Mouse (Mus musculus) left cerebral cortex, adult 9 months (tissue): ENCODE data around the gene Rasl10a.
A peak's percentile ranks its signal among the peaks of the same experiment; 100 is the strongest.
"Not testable (repeated sequence)": the region's sequence is repeated elsewhere in the genome, so short reads cannot be mapped to it uniquely, and the experiment has no call there.

Source experiments
- DNase-seq, 2 experiments: peaks; one replicate each; pipeline ENCODE4 v3.0.0; 2022; ENCODE audit warnings: low spot score in 2 of 2

Rasl10a gene

GRCm38 (mm10) chr11:5074882-5075281, 17.0 kb downstream of the Rasl10a start:
- DNase-seq: no peak

DNA sequence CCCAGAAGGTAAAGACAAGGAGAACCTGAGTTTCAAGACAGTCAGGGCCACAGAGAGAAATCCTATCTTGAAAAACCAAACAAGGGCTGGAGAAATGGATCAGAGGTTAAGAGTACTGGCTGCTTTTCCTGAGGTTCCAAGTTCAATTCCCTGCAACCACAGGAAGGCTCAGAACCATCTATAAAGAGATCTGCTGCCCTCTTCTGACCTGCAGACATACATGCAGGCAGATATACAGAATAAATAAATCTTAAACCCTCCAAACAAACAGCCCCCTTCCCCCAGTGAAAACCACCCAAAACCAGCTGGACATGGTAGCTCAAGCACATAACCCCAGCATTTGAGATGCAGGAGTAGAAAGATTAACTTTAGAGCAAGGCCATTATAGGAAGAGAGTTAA, 17.8 kb downstream of the Rasl10a start:
- DNase-seq: no peak

DNA sequence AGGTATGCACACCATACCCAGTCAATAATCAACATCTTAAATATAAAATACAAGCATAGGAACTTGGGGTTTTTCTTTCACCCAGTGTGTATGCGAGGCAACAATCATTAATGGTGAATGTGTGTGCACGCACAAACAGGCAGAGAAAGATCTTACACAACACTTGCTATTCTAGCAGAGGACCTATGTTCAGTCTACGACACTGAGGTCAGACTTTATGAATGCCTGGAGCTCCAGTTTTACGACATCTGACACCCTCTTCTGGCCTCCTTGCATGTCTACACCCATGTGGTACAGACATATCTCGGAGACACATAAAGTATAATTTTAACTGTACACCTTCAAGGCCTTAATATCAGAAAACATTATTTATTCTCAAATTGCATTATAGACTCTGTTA, 18.9 kb downstream of the Rasl10a start:
- not testable (repeated sequence) for DNase-seq

- no peak for DNase-seq
Measured at GRCm38 (mm10) chr11:5089147-5089546, 31.2 kb downstream of the Rasl10a start.

DNA sequence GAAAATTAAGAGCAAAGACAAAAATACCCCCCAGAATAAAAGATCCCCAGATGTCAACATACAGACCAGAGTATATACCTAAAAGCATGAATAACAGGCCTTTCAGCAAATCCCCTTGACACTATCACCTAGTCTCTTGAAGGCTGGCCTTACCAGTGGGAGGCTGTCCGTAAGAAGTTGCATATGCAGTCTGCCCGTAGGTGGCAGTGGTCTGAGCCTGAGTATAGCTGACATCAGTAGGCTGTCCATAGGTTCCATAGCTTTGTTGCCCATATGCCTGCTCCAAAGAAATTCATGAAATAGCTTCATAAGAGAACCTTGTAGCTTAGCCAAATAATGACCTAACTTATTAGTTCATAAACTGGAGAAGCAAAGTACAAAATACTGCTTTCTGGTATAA, 33.8 kb downstream of the Rasl10a start:
- DNase-seq: no peak

DNA sequence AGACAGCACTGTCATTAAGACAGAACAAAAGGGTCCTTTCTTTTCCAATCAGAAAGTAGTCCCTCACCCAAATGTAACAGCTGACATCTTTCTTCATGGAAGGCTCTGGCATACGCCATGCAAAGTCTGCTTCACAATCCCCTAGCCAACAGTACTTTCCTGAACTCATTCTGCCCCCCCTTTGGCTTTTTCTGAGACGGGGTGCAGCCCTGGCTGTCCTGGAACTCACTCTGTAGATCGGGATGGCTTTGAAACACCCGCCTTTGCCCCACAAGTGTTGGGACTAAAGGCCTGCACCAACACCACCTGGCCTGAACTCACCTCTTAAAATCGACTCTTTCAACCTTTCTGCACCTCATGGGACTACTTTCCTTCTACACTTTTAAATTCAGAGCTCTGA, 37.9 kb downstream of the Rasl10a start:
- DNase-seq: no peak

DNA sequence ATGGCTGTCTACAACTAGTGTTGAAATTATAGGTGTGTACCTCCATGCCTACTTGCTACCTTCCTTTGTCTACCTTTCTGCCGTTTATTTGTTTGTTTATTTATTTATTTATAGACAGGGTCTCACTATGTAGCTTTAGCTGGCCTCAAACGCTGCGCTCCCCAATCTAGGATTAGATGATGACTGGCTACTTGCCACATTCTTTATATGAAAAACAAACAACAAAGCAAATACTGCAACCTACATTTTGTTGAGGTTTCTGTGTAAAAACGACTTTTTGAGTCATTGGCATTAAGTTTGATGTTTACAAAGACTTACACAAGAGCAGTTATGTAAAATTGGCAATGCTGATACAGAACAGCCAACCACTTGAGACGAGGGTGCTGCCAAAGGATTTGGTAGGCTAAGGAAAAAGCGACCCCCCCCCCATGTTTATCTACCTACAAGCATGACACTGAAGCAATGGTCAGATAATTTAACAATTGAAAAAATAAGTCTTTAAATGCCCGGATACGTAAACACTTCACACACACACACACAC, 38.6 kb downstream of the Rasl10a start:
- no peak for DNase-seq

- DNase-seq: peak in 1 of 2 experiments; percentile 69
Measured at GRCm38 (mm10) chr11:5098035-5098735, 40.3 kb downstream of the Rasl10a start.

GRCm38 (mm10) chr11:5098736-5099542, 41.0 kb downstream of the Rasl10a start, which contains the start of the genes Rhbdd3 and Ewsr1:
Rhbdd3 (plus strand) TSS chr11:5098926.
Ewsr1 (minus strand) TSS chr11:5099266.
- peak; percentile 88 to 97 for DNase-seq

DNA sequence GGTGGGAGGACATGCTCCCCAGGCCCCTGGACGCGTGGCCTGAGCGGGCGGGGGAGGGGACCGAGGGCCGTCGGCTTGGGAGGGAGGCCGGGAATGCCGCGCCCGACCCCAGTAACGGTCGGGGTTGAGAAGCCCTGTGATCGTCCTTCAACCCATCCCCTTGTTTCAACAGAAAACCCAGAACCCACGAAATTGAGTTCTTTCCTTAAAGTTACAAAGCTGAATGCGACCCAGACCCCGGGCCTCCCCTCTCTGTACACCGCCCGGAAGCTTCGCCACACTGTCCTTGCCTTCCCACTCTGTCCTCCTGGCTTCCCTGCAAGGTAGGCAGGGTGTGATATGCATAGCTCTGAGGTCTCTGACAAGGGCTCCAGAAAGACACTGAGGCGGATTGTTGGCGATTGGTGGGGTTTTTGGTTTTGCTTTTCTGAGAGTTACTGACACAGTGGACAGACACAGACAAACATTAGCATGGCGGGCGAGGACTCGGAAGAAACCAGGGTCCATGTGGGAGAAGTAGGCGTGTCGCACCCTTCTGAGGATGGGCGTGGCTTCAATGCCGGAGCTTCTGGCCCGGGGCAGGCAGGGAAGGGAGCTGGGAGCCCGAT, 41.8 kb downstream of the Rasl10a start:
- DNase-seq: peak; percentile 67 to 80

DNA sequence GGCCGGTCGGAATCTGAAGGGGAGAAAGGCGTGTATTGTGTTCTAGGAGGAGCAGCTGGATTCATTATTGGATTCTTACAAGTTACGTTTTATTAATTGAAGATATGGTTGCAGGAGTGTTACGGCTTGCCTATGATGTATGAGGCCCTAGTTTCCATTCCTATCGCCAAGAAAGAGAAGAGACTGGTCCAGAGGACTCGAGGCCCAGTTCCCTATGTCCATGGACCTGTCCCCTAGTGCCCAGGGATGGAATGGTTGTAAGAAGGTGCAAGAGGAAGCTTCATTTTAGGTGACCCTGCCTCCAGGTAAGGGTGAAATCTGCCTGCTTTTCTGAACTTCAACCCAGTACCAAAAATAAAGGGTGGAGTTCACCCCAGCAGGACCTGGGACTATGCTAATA, 42.4 kb downstream of the Rasl10a start:
- no peak for DNase-seq

DNA sequence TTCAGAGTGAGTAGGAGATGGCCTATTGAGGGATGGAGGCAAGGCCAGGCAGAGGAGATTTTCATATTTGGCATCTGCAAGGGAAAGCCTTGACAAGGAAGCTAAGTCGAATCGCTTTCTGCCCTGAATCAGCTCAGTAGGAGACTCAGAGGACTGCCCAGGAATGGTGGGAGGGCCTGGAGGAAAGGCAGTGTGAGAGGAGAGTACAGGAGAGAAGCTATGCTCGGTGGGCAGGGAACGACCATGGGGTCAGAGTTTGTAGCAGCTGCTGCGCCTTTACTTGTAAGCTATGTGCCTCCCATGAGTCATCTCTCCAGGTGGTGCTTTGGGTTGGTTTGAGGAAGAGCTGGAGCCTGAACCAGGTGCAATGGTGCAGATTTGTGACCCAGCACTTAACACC, 42.9 kb downstream of the Rasl10a start:
- no peak for DNase-seq

GRCm38 (mm10) chr11:5101641-5102040, 43.7 kb downstream of the Rasl10a start:
- no peak for DNase-seq

GRCm38 (mm10) chr11:5102384-5102783, 44.5 kb downstream of the Rasl10a start:
- no peak for DNase-seq

DNA sequence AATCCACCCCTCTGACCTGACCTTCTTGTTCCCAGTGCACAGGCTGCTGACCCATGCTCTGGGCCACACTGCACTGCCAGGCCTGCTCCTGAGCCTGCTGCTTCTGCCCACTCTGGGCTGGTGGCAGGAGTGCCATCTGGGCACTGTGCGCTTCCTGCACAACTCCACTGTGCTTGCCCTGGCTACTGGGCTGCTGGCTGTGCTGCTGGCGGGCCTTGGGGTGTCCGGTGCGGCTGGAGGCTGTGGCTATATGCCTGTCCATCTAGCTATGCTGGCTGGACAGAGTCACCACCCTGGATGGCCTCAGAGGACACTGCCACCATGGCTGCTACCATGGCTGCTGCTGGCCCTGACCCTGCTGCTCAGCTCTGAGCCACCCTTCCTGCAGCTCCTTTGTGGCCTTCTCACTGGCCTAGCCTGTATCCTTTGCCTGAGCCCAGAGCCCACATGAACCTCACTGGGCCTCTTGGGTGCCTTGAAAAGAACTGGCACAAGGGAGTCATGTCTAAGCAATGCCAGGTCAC, 46.1 kb downstream of the Rasl10a start:
- no peak for DNase-seq

GRCm38 (mm10) chr11:5109441-5109840, 51.5 kb downstream of the Rasl10a start:
- DNase-seq: no peak
